Mouse (Mus musculus): Measurements from ENCODE around the gene Best3.
"Not testable (repeated sequence)": the region's sequence is repeated elsewhere in the genome, so short reads cannot be mapped to it uniquely, and the experiment has no call there.

Best3 gene

DNA sequence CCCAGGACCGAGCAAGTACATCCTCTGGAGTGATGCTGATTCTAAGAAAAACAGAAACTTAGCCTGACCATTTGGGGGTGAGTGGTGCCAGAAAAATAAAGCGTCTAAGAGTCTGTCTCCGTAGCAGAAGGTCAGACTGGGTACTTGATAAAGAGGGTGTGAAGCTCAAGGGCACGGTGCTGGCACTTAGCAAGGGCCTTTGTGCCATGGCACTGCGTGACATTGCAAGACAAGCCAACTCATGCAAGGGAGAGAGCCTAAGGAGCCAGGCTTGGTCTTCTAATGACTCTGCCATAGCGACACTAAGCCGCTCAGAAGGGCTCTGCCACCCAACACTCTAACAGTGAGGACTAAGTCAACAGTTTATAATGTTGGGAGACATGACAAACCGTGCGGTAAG lies 7.3 kb upstream of the Best3 start:
- no peak for DNase-seq (ENCODE audit: low spot score)

DNA sequence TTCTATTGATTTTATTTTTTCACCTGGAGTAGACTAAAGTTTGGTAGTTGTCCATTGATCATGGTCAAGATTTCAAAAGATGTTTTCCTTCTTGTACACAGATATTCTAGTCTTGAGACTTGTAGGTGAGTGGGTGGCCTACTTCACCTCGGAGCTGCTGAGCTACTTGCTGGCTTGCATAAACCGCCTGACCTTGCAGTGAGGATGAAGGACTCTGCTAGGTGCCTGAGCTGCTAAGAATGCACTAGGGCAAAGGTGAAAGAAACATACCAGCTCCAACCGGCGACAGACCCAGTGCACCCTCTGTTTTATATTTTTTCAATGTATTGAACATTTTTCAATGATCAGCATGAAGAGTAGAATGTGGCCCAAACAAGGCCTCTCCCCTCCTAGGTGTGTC lies 5.8 kb upstream of the Best3 start:
- no peak for DNase-seq (ENCODE audit: low spot score)

DNA sequence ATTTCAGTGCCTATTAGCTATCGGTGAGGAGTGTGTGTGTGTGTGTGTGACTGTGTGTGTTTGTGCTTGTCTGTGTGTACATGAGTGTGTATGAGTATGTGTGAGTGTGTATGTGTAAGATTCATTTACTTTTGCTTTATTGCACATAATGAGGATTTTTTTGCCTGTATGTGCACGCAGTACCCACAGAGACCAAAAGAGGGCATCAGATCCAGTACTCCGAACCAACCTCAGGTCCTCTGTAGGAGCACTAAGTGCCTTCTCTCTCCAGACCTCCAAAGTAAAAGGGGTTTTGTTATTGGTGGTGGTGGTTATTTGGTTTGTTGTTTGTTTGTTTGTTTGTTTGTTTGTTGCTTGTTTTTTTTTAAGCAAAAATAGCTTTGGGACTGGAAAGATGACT lies 5.2 kb upstream of the Best3 start:
- DNase-seq (ENCODE audit: low spot score) = no peak

DNA sequence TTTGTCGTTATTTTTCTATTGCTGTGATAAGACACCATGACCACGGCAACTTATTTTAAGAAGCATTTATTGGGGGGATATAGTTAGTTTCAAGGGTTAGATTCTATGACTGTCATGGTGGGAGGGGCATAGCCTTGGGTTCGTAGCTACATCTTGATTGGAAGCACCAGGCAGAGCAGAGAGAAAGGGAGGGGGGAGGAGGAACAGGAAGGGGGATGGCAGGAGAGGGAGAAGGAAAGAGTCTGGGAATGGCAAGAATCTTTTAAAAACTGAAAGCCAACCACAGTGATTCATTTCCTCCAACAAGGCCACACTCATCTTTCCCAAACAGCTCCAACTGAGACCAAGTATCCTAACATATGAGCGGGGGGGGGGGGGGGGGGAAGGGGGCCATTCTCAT lies 3.6 kb upstream of the Best3 start:
- DNase-seq (ENCODE audit: low spot score) = no peak

DNA sequence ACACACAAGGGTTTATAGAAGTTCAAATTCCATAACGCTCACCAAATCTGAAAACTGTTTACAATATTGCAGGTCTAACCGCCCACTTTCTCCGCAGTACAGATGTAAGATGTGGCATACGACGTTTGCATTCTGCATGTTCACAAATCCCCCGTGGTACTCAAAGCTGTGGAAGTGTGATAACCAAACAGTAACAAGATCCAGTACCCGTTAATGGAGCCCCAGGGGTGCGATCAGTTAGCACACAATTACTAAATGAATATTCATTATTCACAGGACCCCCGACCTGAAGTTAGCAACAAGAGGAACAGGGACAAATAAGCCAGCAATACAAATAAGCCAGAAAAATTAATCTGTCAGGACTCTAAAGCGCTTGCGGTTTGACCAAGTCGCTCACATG lies 1.3 kb upstream of the Best3 start:
- no peak for DNase-seq (ENCODE audit: low spot score)

DNA sequence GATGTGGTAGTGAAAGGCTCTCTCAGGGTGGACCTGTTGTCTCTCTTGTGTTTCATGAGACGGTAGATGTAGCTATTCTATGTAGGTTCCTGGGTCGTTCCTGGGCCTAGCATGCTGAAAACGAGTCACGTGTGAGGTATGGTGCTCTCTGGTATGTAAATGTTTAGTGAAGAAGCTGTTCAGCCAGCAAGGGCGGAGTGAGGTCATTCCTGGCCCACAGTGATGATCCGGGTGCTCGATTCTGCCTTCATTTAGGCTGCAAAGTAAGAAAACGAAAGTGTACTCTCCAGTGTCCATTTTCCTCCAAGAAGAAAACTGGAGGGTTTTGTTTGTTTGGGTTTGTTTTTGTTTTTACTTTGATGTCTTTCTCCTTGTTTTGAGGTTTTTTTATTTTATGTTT lies 7.9 kb downstream of the Best3 start:
- no peak for DNase-seq (ENCODE audit: low spot score)

DNA sequence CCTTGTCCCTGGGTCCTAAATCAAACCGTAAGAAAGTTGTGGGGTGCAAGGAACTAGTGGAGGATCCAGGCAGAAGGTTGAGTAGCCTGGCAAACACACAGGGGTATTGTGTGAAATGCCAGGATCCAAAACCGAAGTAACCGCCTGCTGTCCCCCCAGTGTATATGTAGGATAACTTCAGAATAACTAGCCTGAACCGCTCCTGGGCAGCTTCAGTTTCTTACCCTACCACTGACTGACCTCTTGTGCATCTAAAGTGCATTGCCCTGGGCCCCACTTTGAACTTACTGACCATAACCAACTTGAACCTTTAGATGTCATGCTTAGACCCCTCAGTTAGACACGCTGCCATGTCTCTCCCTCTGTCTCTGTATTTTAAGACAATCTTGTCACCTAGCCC lies 9.0 kb downstream of the Best3 start:
- DNase-seq (ENCODE audit: low spot score) = no peak

DNA sequence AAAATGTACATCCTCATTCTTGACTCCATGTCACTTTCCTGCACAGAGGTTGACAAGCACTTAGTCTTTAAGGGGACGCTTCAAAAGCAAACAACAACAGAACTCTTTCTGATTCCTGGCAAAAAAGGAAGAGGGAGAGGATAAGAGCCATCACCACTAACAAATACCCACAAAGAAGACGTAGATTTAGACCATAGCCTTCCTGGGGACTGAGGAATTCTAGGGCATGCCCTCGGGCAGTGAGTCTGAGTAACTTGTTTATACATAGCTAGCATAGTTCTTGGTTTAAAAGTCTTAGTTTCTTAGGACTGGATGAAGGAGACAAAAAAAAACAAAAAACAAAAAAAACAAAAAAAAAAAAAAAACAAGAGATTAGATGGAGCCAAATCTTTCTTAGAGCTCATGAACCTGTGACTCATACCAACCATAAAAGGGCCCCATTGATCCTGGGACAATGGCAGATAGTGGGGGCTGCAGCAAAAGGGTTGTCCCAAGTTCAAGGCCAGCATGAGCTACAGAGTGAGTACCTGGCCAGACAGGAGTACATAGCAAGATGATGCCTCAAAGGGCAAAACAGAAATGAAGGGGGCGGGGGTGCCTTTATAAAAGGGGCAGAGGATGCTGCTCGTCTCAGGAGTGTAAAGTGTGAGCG lies 9.6 kb downstream of the Best3 start:
- DNase-seq (ENCODE audit: low spot score) = no peak

DNA sequence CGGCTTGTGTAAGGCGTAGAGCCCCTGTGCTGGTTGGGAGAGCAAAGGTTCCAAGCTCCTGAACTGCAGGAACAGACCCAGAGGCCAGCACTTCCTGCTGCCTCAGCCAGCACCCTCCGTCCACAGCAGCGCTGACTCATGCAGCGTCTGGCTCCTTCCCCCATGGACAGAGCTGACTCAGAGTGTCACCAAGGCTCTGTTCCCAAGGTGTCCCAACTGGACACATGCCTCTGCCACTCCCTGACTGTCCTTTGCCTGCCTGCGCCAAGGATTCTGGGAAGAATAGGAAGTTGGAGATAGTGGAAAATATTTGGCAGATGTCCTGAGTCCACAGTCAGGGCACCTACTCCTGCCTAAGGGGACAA lies 10.1 kb downstream of the Best3 start:
- no peak for DNase-seq (ENCODE audit: low spot score)

DNA sequence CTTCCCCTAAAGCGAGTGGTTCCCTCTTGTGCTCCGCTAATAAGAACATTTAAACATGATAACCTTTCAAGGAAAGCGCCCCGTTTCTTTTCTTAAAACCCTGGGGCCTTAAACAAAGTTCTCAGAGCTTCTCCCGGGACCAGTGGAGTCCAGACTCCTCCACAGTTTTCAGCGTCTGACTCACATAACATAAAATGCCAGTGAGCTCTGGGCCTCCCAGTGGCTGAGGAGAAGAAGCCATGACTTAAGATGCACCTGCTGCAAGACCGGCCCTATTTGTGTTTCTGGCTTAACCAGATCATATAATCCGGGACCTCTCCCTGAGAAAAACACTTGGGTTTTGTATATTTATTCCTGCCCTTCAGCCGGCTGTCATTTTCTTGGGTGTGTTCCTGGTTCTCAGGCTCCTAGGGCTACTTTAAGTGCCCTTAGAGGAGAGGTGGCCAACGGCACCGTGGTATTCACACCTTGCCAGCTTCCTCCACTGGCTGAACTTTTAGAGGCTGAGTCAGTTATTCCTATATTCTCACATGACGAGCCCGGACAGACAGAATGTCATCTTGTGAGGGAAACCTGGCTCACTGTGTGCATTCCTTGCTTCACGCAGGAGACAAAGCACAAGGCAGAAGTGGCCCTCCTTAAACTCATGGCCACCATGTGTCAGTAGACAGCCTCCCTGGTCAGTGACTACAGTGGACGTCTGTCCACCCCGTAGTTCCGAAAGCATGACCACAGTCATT lies 12.8 kb downstream of the Best3 start:
- DNase-seq (ENCODE audit: low spot score) = no peak

DNA sequence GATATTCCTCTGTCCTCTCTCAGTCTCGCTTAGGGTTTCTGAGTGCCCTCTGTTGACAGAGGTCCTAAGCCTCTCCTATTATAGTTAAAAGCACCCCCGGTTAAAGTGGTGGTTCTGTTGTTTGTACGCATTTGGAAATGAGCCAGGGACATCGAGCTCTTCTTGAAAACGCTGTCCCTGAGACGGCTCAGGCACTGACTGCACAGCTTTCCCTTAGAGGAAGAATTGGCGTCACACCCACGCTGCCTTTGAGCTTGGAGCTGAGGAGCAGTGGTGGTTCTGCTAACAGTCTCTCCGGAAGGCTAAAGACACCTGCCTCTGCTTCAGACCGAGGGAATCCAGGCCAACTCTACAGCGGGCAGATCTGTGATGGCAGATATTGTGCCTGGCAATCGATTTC lies 14.9 kb downstream of the Best3 start:
- DNase-seq (ENCODE audit: low spot score) = no peak

DNA sequence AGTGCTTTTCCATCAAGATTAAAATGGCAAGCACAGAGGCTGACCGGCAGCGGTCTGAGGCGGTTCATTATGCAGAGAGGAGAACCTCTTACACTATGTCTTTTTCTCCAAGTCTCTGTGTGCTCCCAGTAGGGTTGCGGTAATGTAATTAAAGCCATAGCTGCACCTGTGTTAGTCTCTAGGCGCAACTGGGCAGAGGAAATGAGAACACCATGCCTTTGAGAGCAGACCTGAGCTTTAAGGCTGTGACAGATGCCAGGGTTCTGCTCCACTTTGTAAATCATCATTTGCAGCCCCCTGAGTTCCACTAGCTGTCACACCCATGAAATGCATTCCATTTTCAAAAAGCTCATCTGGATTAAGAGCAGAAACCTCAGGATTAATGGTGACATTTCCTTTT lies 18.6 kb downstream of the Best3 start:
- DNase-seq (ENCODE audit: low spot score) = no peak

DNA sequence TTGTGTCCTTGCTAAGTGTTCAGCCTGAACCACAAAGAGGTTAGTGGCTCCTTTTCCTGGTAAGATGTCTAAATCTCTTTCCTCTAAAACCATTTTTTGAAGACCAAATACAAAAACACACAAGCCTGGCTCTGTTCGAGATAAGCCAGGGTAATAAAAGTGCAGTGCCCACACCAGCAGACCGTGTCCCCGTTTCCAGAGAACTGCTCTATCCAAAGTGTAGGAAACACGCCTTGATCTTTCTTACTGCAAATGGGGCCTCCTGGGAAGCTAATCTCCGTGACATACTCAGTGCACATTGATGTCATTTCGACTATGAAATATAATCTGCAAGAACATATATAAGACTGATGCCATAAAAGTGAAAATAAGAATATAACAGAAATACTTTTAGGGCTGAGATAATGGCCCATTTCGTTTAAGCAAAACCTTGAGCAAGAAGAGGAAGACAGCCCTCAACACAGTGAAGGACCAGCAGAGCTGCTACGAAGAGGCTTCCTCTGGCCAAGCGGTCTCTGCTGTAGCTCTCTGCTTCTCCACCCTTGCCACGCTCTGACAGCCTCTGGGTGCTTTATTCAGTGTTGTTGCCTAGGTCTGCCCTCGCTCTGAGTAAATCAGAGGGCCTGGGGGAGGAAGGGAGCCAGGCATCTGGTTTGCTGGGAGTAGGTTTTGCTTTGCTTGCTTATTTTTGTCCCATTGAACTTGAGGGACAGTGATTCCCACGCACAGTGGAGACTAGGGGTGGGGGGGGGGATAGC lies 19.8 kb downstream of the Best3 start:
- no peak for DNase-seq (ENCODE audit: low spot score)

DNA sequence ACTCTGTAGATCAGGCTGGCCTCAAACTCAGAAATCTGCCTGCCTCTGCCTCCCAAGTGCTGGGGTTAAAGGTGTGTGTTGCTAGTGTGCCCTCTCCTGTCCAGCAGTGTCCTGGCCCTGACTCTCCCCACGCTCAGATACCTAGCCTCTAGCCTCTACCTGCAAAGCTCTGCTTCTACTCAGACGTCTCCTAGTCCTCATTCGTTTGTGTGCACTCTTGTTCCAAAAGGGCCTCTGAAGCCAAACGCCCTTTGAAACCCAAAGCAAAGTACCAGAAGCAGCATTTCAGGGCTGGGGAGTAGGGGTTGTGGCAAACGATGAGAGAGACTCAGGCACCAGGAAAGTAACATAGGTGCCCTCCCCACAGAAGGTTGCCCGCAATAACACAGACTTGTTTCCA lies 23.6 kb downstream of the Best3 start:
- DNase-seq (ENCODE audit: low spot score) = no peak

DNA sequence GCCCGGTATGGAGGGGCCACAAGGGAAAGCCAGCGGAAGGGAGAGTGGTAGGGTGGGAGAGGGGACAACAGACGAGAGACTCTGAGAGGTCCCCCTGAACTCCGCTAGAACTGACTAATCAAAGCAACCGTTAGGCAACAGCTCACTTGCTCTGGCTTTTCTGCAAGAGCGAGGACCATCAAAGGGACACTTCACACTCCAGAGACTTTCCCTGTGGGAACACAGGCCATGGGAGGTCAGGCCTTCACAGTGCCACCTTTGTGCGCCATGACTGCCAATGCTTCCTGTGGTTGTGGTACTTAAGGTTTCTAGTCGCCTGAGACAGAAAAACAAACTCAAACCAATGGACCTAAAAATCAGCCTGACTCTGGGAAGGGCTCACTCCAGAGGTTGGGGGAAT lies 24.9 kb downstream of the Best3 start:
- DNase-seq (ENCODE audit: low spot score) = no peak

DNA sequence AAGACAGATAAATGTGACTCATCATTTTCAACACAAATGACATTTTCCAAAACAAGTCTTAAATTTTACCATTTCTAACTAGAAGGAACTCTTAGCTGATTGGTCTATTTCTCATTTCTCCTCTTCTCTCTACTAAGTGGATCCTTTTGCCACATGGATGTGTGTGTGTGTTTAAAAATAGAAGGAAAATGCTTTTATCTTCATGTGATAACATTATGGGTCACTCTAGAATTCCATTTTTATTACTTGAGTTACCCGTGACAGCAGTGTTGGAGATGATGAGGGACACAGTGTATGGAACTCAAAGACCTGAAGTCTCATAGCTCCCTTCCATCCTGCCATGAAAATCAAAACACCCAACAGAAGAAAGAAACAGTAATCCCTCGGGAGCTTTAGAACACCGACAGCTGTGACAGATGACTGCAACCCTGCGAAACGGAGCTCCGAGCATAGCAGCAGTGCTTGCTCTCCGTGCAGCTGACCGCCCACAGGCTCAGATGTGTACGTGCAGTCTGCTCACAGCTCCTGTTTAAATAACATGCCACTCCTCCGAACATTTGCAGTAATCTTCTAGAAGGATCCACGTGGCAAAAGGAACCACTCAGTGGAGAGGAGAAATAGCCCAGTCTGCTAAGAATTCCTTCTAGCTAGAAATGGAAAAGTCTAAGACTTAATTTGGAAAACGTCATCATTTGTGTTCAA lies 27.7 kb downstream of the Best3 start:
- no peak for DNase-seq (ENCODE audit: low spot score)

DNA sequence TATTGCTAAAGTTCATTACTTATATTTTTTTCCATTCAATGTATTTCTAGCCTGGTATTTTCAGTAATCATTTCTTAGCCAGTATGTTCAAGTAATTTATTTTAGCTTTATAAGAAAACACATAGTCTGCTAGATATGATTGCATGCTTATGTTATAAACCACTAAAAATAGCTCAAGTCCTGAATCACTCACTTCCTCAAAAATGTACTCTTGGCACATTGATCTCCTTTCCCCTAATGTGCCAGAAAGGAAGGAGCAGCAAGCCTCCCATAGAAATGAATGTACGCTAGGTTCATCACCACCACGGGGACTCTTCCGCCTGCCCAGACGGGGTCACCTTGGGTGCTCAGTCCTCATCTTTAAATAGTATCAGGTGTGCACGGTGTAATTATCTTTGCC lies 28.5 kb downstream of the Best3 start:
- DNase-seq (ENCODE audit: low spot score) = no peak

DNA sequence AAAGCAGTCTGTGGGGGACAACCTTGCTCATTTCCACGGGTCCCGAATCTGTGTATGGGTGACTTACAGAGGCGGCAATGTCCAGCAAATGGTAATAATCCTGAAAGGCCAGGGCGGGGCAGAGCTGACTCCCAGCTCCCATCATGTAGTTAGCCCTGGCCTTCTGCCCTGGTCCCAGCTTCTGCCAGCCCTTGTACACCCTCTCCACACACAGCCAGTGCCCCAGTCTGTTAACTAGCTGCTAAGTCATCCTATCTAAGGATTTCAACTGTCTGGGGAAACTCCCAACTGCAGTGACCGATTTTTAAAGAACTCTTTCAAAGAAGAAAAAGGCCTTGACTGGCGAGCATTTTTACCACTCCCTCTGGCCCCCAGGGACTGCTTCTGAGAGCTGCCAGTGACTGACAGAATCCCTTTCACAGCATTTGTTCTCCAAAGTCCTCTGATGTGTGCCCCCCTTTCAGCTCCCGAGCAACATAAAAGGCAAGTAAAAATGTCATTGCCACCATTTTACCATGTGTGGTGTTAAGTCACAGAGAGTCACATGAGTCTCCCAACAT lies 32.2 kb downstream of the Best3 start:
- DNase-seq (ENCODE audit: low spot score) = no peak

DNA sequence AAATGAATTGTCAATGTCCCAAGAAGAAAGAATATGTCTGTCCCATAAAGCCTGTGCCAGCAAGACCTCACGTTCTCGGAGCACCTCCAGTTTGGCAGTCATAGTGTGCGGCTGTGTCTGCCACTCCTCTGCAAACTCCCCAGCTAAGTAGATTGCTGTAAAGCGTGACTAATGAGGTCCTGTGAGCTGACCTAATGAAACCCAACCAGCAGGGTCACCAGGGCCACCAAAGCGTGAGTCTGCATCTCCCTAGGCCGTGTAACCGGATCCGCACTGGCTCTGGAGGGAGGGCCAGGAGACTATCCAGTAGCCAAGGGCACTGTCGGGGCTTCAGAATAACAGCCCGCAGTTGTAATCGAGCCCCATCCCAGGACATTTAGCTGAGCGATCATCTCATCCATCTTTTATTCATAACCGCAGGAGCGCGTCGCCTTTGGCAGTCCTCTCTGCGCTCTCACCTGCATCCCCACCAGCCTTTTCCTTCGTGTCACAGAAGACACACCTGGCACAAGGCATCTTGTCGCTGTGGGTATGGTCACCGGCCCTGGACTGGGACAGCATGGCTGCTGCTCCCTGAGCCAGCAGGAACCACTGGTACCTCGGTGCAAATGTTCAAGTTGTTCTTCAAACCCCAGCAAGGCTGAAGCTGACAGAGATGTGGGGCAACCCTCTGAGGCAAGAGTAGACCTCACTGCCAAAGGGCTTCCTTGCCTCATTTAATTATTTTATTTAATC lies 35.1 kb downstream of the Best3 start:
- no peak for DNase-seq (ENCODE audit: low spot score)

DNA sequence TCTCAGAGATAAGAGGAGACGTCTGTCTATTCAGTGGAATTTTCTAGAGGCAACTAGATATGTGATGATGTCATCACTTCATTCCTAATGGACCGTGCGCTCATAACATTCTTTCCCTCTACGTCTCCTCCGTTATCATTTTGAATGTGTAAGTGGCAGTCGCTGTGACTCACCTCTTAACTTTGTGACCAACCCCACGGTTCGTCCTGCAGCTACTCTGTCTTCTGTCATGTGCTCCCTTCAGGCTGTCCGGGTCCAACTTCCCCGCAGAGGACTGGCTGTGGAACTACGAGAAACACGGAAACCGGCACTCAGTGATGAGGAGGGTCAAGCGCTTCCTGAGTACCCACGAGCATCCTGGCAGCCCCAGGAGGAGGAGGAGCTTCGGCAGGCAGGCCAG lies 37.6 kb downstream of the Best3 start:
- no peak for DNase-seq (ENCODE audit: low spot score)

DNA sequence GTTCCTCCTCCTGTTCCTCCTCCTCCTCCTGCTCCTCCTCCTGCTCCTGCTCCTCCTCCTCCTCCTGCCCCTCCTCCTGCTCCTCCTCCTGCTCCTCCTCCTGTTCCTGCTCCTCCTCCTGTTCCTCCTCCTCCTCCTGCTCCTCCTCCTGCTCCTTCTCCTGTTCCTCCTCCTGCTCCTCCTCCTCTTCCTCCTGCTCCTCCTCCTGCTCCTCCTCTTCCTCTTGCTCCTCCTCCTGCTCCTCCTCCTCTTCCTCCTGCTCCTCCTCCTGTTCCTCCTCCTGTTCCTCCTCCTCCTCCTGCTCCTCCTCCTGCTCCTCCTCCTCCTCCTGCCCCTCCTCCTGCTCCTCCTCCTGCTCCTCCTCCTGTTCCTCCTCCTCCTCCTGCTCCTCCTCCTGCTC lies 39.7 kb downstream of the Best3 start:
- not testable (repeated sequence) for DNase-seq (ENCODE audit: low spot score)

DNA sequence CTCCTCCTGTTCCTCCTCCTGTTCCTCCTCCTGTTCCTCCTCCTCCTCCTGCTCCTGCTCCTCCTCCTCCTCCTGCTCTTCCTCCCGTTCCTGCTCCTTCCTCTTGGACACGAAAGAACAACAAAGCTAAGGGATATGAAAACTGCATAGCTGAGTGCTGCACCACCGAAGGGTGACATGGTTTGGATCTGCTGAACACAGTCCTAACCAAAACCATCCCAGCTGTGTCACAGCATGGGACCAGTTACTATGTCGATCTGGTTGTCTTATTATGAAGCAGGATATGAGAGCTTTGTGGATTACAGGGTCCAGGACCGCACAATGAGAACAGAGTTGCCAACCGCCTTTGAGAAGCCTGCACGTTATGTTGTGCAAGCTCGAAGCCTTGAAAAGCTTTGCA lies 40.1 kb downstream of the Best3 start:
- DNase-seq (ENCODE audit: low spot score) = no peak
